Mouse (Mus musculus) heart, adult 11 months (tissue): Measurements from ENCODE around the gene Cdc6.

Experiments
- DNase-seq: peaks from one replicate; pipeline ENCODE4 v3.0.0; 2022

The Cdc6 gene

GRCm38 (mm10) chr11:98944897-98945604 is 37.5 kb downstream of the Cdc6 start:
- peak; percentile 92 for DNase-seq

DNA sequence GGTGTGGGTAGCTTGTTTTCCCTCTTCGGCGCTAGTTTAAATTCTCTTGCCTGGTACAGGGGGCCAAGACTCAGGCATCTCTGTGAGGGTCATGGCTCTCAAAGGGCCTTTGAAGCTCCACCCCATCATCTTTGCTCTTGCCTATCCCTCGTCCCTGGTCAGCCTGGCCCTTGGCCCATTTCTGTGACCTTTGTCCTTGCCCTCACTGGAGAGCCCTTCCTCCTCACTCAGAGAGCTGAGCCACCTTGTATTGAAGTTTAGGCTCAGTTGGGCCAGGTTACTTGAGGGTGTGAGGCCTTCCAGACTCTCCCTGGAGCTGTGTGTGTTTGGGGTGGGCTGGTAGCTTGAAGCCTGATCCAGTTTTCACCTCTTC is 38.0 kb downstream of the Cdc6 start:
- no peak for DNase-seq

DNA sequence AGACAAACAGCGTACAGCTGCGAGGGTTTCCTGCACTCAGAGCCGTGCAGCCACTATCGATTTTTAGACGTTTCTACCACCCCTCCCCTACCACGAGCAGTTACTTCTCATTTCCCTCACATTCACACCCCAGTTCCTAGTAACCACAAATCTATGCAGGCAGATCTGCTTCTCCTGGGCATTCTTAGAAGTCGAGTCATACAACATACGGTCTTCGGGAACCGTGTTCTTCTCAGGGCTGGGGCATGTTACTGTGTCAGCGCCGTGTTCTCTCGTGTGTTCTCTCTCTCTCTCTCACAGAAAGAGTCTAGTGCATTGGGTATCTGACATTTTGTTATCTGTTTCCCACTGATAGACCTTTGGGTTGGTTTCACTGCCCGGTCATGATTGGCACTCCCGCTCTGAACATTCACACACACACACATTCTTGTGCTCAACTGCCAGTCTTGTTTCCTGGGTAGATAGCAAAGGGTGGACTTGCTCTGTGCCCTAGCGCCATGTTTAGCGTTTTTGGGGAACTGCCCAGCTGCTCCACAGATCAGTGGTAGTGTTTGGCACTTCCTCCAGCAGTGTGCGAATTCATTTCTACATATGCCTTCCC is 40.5 kb downstream of the Cdc6 start:
- no peak for DNase-seq

GRCm38 (mm10) chr11:98949242-98949957 is 41.8 kb downstream of the Cdc6 start:
- DNase-seq, result peak; percentile 94

GRCm38 (mm10) chr11:98949958-98950460 is 42.4 kb downstream of the Cdc6 start:
- peak; percentile 98 for DNase-seq

DNA sequence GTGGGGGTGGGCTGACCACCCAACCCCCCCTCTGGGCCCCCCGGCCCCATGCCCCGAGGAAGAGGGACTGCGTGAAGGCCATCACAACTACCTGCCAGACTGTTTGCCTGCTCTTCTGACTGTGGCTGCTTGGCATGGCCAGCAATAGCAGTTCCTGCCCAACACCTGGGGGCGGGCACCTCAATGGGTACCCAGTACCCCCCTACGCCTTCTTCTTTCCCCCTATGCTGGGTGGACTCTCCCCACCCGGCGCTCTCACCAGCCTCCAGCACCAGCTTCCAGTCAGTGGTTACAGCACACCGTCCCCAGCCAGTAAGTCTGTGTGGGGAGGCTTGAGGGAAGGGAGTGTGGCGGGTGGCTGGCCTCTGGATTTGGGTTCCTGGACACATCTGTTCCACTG is 42.9 kb downstream of the Cdc6 start:
- DNase-seq, result peak; percentile 96

GRCm38 (mm10) chr11:98951026-98951906 is 43.7 kb downstream of the Cdc6 start:
- peak; percentile 100 for DNase-seq

- no peak for DNase-seq
These were observed 44.5 kb downstream of the Cdc6 start for GRCm38 (mm10) chr11:98952111-98952510.

GRCm38 (mm10) chr11:98952736-98953135 is 45.1 kb downstream of the Cdc6 start:
- no peak for DNase-seq

DNA sequence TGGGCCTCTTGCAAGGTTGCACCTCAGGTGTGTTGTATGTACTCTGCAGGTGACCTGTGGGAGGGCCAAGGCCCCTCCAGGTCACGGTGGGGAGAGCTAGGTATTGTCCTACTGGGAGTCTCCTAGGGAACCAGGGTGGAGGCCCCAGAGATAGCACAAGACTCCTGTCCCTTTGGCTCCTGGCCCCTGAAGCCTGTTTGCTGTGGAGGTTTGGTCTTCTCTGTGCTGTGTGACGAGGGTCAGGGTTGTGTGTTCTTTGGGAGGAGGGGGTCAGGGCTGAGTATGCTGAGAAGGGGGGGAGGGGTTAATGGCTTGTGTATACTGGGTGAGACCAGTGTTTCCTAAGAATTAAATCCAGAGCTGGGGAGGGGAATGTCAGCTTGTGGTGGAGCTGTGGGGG is 45.8 kb downstream of the Cdc6 start:
- DNase-seq, result no peak

- DNase-seq, result peak; percentile 94
These were observed 46.3 kb downstream of the Cdc6 start for GRCm38 (mm10) chr11:98953835-98954320.

DNA sequence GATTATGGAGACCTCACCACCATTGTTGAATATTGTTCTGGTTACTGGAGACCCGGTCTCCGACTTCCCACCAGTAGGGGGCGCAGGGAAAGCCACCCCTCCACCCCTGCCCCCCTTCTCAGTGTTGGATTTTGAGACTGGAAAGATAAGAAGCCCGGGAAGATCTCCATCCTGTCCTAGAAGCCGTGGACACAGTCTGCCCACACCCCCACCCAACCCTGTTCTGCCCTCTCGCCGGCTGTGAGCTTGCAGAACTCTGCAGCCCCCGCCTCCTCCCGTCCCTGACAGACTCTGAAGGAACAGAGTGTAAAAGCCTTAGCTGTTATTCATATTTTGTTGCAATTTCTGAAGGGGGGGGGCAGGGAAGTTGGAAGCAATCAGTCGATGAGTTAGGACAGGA is 46.8 kb downstream of the Cdc6 start:
- DNase-seq, result peak; percentile 99

DNA sequence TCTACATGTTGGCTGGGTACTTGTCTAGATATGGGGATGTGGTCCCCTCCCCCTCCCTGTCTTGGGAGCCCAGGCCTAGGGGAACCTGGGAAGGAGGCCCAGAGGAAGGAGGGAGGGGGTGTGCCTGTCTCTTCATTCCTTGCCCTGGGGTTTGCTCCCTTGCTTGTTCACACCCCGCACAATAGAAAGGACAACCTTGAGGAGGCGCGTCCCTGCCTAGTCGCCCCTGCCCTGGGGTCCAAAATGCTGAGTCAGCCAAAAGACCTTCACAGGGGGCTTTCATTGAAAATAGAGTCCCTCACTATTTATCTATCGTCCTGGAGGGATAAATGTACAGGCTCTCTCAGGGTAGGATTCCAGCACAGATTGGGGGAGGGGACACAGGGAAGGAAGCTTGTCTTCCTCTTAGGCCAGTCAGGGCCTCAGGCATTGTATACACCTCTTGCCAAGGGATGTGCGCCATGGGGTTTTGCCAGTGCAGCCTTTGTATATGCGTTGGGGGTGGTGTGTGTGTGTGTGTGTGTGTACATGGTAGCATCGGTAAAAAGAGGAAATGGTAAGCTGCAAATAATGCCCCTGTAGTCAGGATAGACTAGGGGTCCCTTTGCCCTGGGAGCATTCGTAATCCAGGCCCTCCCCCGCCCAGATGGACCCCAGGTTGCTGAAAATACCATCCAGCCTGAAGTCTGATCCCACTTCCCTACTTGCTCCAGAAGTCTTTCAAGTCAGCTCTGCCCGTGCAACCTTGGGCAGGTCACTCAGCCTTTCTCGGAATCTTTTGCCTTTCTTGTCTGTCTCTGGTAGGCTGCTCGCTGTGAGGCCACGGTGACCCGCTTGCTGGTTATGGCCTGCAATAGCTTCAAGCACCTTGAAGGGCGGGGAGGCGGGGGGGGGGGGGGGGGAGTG is 47.5 kb downstream of the Cdc6 start:
- no peak for DNase-seq

GRCm38 (mm10) chr11:98955707-98956235 is 48.2 kb downstream of the Cdc6 start:
- peak; percentile 95 for DNase-seq

DNA sequence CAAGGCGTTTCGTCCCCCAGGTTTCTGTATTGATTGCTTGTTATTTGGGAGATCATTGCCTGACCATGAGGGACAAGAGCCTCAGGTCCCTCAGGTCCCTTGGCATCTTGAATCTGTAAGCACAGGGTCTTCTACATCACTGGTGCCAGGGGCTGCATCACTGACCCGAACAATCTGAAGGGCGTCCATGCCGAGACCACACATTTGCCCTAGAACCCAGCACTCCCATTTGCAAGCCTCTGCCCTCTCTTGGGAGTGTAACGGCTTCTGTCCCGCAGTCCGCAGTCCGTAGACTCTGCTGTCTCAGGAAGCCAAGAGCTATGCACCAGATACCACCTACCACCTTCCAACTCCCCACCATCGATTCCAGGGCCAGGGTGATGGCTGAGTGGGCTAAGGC is 48.7 kb downstream of the Cdc6 start:
- peak; percentile 90 for DNase-seq

GRCm38 (mm10) chr11:98959437-98960312 is 52.1 kb downstream of the Cdc6 start:
- peak; percentile 99 for DNase-seq

GRCm38 (mm10) chr11:98960313-98960906 is 52.8 kb downstream of the Cdc6 start:
- DNase-seq, result peak; percentile 99

DNA sequence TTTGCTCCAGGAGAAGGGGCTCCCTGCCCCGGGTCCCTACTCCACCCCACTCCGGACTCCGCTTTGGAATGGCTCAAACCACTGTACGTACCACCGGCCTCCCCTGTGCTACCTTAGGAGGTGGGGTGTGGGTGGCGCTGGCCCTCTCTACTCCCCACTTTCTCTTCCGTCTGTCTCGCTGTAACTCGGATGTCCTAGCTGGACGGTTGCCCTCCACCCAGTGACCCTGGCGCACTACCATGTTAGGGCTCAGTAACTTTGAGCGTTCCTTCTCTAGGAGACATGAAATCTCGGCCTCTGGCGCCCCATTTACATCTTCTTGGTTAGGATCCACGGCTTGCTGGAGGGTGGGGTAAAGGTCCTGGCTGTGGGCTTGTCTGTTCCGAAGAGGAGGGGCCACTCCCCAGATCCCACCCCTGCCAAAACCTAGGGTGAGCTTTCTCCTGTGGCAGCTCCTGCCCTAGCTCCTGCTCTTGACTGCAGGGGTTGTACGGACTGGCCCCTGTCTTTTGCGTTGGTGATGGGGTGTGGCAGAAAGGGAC is 53.5 kb downstream of the Cdc6 start:
- peak; percentile 97 for DNase-seq

- no peak for DNase-seq
These were observed 54.2 kb downstream of the Cdc6 start for GRCm38 (mm10) chr11:98961766-98962165.
